Mouse (Mus musculus) heart, embryonic 14.5 days (tissue): ENCODE measurements around the gene Shisa8. TPM values are rescaled to one million over a fixed set of nuclear protein-coding genes. Genes with fewer than 3 reads are reported as not detected.
A peak's percentile ranks its signal among the peaks of the same experiment; 100 is the strongest.

Source experiments
- ATAC-seq: fragments of 200-750 bp; cut with Nextera tagmentation; 2 replicates; pipeline ENCODE4 v1.8.0; 2017; ENCODE audit warnings: low read depth, moderate TSS enrichment; ENCODE audit not compliant: insufficient number of reproducible peaks, insufficient read depth, low FRiP score
- H3K27ac ChIP-seq, 2 experiments: fragments of 200-500 bp in 1 of 2; fragments of 300-500 bp in 1 of 2; sonication (generic) in 1 of 2; replicated peaks in 1 of 2; 2 replicates each; pipeline ENCODE4 v1.5.1; 2012 to 2014; ENCODE audit warnings: low read depth in 2 of 2, low read length in 2 of 2, control low read depth in 1 of 2, mild to moderate bottlenecking in 1 of 2, mixed read lengths in 1 of 2; ENCODE audit not compliant: control insufficient read depth in 1 of 2, insufficient read depth in 1 of 2
- H3K27me3 ChIP-seq: fragments of 300-500 bp; sonication (generic); 2 replicates; pipeline ENCODE4 v1.6.1; 2014; ENCODE audit warnings: mild to moderate bottlenecking, low read length, control low read depth; ENCODE audit not compliant: control insufficient read depth, insufficient read depth
- H3K36me3 ChIP-seq: fragments of 300-500 bp; sonication (generic); 2 replicates; pipeline ENCODE4 v1.6.1; 2014; ENCODE audit warnings: mild to moderate bottlenecking, control low read depth, low read length, mixed read lengths; ENCODE audit not compliant: control insufficient read depth, insufficient read depth
- H3K4me1 ChIP-seq, 2 experiments: fragments of 200-500 bp in 1 of 2; fragments of 300-500 bp in 1 of 2; sonication (generic) in 1 of 2; 2 replicates each; pipeline ENCODE4 v1.6.1; 2012 to 2014; ENCODE audit warnings: low read length in 2 of 2, control low read depth in 1 of 2, mixed read lengths in 1 of 2; ENCODE audit not compliant: control insufficient read depth in 2 of 2, insufficient read depth in 2 of 2
- H3K4me2 ChIP-seq: fragments of 300-500 bp; sonication (generic); 2 replicates; pipeline ENCODE4 v1.6.1; 2014; ENCODE audit warnings: mild to moderate bottlenecking, low read length
- H3K4me3 ChIP-seq, 2 experiments: fragments of 200-500 bp in 1 of 2; fragments of 300-500 bp in 1 of 2; sonication (generic) in 1 of 2; 2 replicates each; pipeline ENCODE4 v1.5.1; 2012 to 2014; ENCODE audit warnings: low read length in 2 of 2, mild to moderate bottlenecking in 2 of 2, control low read depth in 1 of 2, low read depth in 1 of 2, moderate library complexity in 1 of 2; ENCODE audit not compliant: control insufficient read depth in 1 of 2, insufficient read depth in 1 of 2
- H3K9ac ChIP-seq: fragments of 300-500 bp; sonication (generic); 2 replicates; pipeline ENCODE4 v1.6.1; 2014; ENCODE audit warnings: mild to moderate bottlenecking, low read length
- H3K9me3 ChIP-seq: fragments of 300-500 bp; sonication (generic); 2 replicates; pipeline ENCODE4 v1.6.1; 2016; ENCODE audit warnings: low read length, control low read depth; ENCODE audit not compliant: control insufficient read depth
- WGBS: fragments of 180-500 bp; shearing (Covaris S2); extraction: QIAGEN DNeasy Blood & Tissue Kit; methylation state at CpG from one replicate; pipeline ENCODE4 v1.1.7; 2014; 5-methylcytosine and 5-hydroxymethylcytosine counted together
- polyA plus RNA-seq: library from polyadenylated mRNA; unstranded; fragments of >200 nt; fragmentation: Nextera tagmentation; extraction: Ambion mirVana; gene quantifications from 2 replicates; pipeline ENCODE4 v1.2.1, GENCODE M21; 2014

Shisa8 gene
- polyA plus RNA-seq, 1 experiment from 2014 or later, result 0.42 TPM

- no peak overlapping the region for H3K4me2 ChIP-seq
- H3K27me3 ChIP-seq, result peaks cover 81% of the 10 kb centered on the region
- H3K9ac ChIP-seq, result no peak overlapping the region
- WGBS, result 26% methylated on average over 7 of the region's 7 CpGs
- peaks cover 14 to 22% of the 10 kb centered on the region in 2 experiments for H3K4me1 ChIP-seq
- no peaks in the 10 kb centered on the region for H3K9me3 ChIP-seq
- ATAC-seq, result no peak
- H3K36me3 ChIP-seq, result no peaks in the 10 kb centered on the region
- no peak overlapping the region for H3K4me3 ChIP-seq
- no peak overlapping the region for H3K27ac ChIP-seq
These were observed 4.4 kb upstream of the Shisa8 start for GRCm38 (mm10) chr15:82217039-82217438.

- peaks cover 83% of the 10 kb centered on the region for H3K27me3 ChIP-seq
- no peak overlapping the region for H3K9ac ChIP-seq
- no peak for ATAC-seq
- H3K4me3 ChIP-seq, result no peak overlapping the region
- H3K4me2 ChIP-seq, result peak overlapping the region; percentile 25; the same call in 1 of the 2 replicates
- H3K36me3 ChIP-seq, result no peaks in the 10 kb centered on the region
- no peak overlapping the region for H3K27ac ChIP-seq
- no peaks in the 10 kb centered on the region for H3K9me3 ChIP-seq
- peaks cover 14 to 29% of the 10 kb centered on the region in 2 experiments for H3K4me1 ChIP-seq
- whole genome bisulfite sequencing, result 38% methylated on average over 20 of the region's 20 CpGs
These were observed 3.7 kb upstream of the Shisa8 start for GRCm38 (mm10) chr15:82216142-82216827.

GRCm38 (mm10) chr15:82215332-82216046, 2.9 kb upstream of the Shisa8 start:
- WGBS, result 31% methylated on average over 11 of the region's 11 CpGs
- peaks cover 14 to 29% of the 10 kb centered on the region in 2 experiments for H3K4me1 ChIP-seq
- H3K4me2 ChIP-seq, result peak overlapping the region; percentile 25; the same call in 1 of the 2 replicates
- H3K4me3 ChIP-seq, result no peak overlapping the region
- H3K9me3 ChIP-seq, result no peaks in the 10 kb centered on the region
- no peak overlapping the region for H3K27ac ChIP-seq
- no peak for ATAC-seq
- no peak overlapping the region for H3K9ac ChIP-seq
- peaks cover 85% of the 10 kb centered on the region for H3K27me3 ChIP-seq
- H3K36me3 ChIP-seq, result no peaks in the 10 kb centered on the region

- H3K9ac ChIP-seq, result no peak overlapping the region
- H3K4me2 ChIP-seq, result no peak overlapping the region
- no peaks in the 10 kb centered on the region for H3K36me3 ChIP-seq
- no peaks in the 10 kb centered on the region for H3K9me3 ChIP-seq
- no peak overlapping the region for H3K4me3 ChIP-seq
- H3K27ac ChIP-seq, result no peak overlapping the region
- H3K4me1 ChIP-seq, result peaks cover 14 to 29% of the 10 kb centered on the region in 2 experiments
- ATAC-seq, result no peak
- 12% methylated on average over 4 of the region's 4 CpGs for WGBS
- H3K27me3 ChIP-seq, result peaks cover 93% of the 10 kb centered on the region
These were observed 607 bp upstream of the Shisa8 start for GRCm38 (mm10) chr15:82213222-82213621.

- peak overlapping the region; percentile 41; the same call in 1 of the 2 replicates for H3K9ac ChIP-seq
- H3K4me1 ChIP-seq, result peaks cover 18 to 34% of the 10 kb centered on the region in 2 experiments
- H3K27ac ChIP-seq, result no peak overlapping the region
- H3K9me3 ChIP-seq, result no peaks in the 10 kb centered on the region
- H3K4me2 ChIP-seq, result peak overlapping the region; percentile 74
- peaks cover 99% of the 10 kb centered on the region for H3K27me3 ChIP-seq
- peak overlapping the region; percentile 43 to 50 for H3K4me3 ChIP-seq
- no peaks in the 10 kb centered on the region for H3K36me3 ChIP-seq
- ATAC-seq, result no peak
- WGBS, result under 1% methylated on average over 101 of the region's 112 CpGs
These were observed 484 bp downstream of the Shisa8 start for GRCm38 (mm10) chr15:82211911-82212751.

- no peak for ATAC-seq
- WGBS, result 3% methylated on average over 11 of the region's 11 CpGs
- Histone ChIP-seq H3K4me1 (peaks cover 21 to 34% of the 10 kb centered on the region in 2 experiments), H3K27ac (no peak overlapping the region), H3K9ac (no peak overlapping the region), H3K4me3 (peak overlapping the region; percentile 43 to 50; a peak in 2 of 4 replicates), H3K36me3 (no peaks in the 10 kb centered on the region), H3K4me2 (peak overlapping the region; percentile 74), H3K27me3 (peaks cover 99% of the 10 kb centered on the region), H3K9me3 (no peaks in the 10 kb centered on the region)
These were observed 1.3 kb downstream of the Shisa8 start for GRCm38 (mm10) chr15:82211281-82211680.

- Histone ChIP-seq H3K4me2 (no peak overlapping the region), H3K27me3 (peaks cover 99% of the 10 kb centered on the region), H3K27ac (no peak overlapping the region), H3K9me3 (no peaks in the 10 kb centered on the region), H3K36me3 (peaks cover 2% of the 10 kb centered on the region), H3K9ac (no peak overlapping the region), H3K4me3 (no peak overlapping the region), H3K4me1 (peaks cover 21 to 34% of the 10 kb centered on the region in 2 experiments)
- no peak for ATAC-seq
- WGBS, result 44% methylated on average over 1 of the region's 1 CpGs
These were observed 1.8 kb downstream of the Shisa8 start for GRCm38 (mm10) chr15:82210801-82211200.
